Mouse (Mus musculus) forebrain, embryonic 11.5 days (tissue): ENCODE data around the gene Epop. TPM values are rescaled to one million over a fixed set of nuclear protein-coding genes. Genes with fewer than 3 reads are reported as not detected.

Source experiments
- ATAC-seq: fragments of 200-750 bp; cut with Nextera tagmentation; replicated peaks from 2 replicates; pipeline ENCODE4 v1.8.0; 2017; ENCODE audit warnings: moderate TSS enrichment; ENCODE audit not compliant: low FRiP score
- DNase-seq: peaks from one replicate; pipeline ENCODE4 v3.0.0-alpha.2; 2017; ENCODE audit warnings: low spot score
- H3K27ac ChIP-seq: fragments of 300-500 bp; sonication (generic); 2 replicates; pipeline ENCODE4 v1.5.1; 2014; ENCODE audit warnings: low read depth, low read length
- H3K27me3 ChIP-seq: fragments of 300-500 bp; sonication (generic); 2 replicates; pipeline ENCODE4 v1.6.1; 2014; ENCODE audit warnings: mild to moderate bottlenecking, low read length, mixed read lengths; ENCODE audit not compliant: control insufficient read depth, insufficient read depth
- H3K36me3 ChIP-seq: fragments of 300-500 bp; sonication (generic); 2 replicates; pipeline ENCODE4 v1.6.1; 2014; ENCODE audit warnings: mild to moderate bottlenecking, low read length, moderate library complexity, mixed read lengths; ENCODE audit not compliant: control insufficient read depth, insufficient read depth
- H3K4me1 ChIP-seq: fragments of 300-500 bp; sonication (generic); replicated peaks from 2 replicates; pipeline ENCODE4 v1.6.1; 2014; ENCODE audit warnings: low read length, mixed read lengths; ENCODE audit not compliant: control insufficient read depth, insufficient read depth
- H3K4me2 ChIP-seq: fragments of 300-500 bp; sonication (generic); 2 replicates; pipeline ENCODE4 v1.6.1; 2014; ENCODE audit warnings: low read depth, mild to moderate bottlenecking, low read length, moderate library complexity, mixed read lengths; ENCODE audit not compliant: severe bottlenecking
- H3K4me3 ChIP-seq: fragments of 300-500 bp; sonication (generic); 2 replicates; pipeline ENCODE4 v1.5.1; 2014; ENCODE audit warnings: low read depth, low read length
- H3K9ac ChIP-seq: fragments of 300-500 bp; sonication (generic); 2 replicates; pipeline ENCODE4 v1.6.1; 2014; ENCODE audit warnings: low read length
- H3K9me3 ChIP-seq: fragments of 300-500 bp; sonication (generic); 2 replicates; pipeline ENCODE4 v1.6.1; 2016; ENCODE audit warnings: low read length, mixed read lengths; ENCODE audit not compliant: control insufficient read depth
- WGBS: fragments of 180-500 bp; shearing (Covaris S2); extraction: QIAGEN DNeasy Blood & Tissue Kit; methylation state at CpG from one replicate; pipeline ENCODE4 v1.1.7; 2014; 5-methylcytosine and 5-hydroxymethylcytosine counted together
- polyA plus RNA-seq: library from polyadenylated mRNA; unstranded; fragments of >200 nt; fragmentation: Nextera tagmentation; extraction: Ambion mirVana; gene quantifications from 2 replicates; pipeline ENCODE4 v1.2.1, GENCODE M21; 2014

The Epop gene
- 13.8 and 15.8 TPM in 2 replicates for polyA plus RNA-seq

GRCm38 (mm10) chr11:97629576-97629975 lies at the start of gene Epop:
Epop (minus strand) TSS chr11:97629702.
- Histone ChIP-seq H3K4me2 (peak within 1 kb of the TSS; percentile 91), H3K9me3 (no peaks in the 10 kb centered on the region), H3K4me1 (peaks cover 25% of the 10 kb centered on the region), H3K36me3 (no peaks in the 10 kb centered on the region), H3K27ac (no peak within 1 kb of the TSS), H3K27me3 (peaks cover 49% of the 10 kb centered on the region), H3K9ac (peak within 1 kb of the TSS; percentile 79), H3K4me3 (peak within 1 kb of the TSS; percentile 71)
- peak; percentile 91 for ATAC-seq
- under 1% methylated on average over 47 of the region's 47 CpGs for WGBS
- DNase-seq: peak; percentile 97

GRCm38 (mm10) chr11:97678301-97678700 lies 48.8 kb upstream of the Epop start:
- H3K36me3 ChIP-seq: peaks cover 14% of the 10 kb centered on the region
- ATAC-seq (no peak), DNase-seq (no peak)
- no peak overlapping the region for H3K4me2 ChIP-seq
- WGBS: 71% methylated on average over 13 of the region's 15 CpGs
- H3K9me3 ChIP-seq: no peaks in the 10 kb centered on the region
- no peak overlapping the region for H3K27ac ChIP-seq
- H3K4me1 ChIP-seq: peaks cover 17% of the 10 kb centered on the region
- no peak overlapping the region for H3K4me3 ChIP-seq
- no peak overlapping the region for H3K9ac ChIP-seq
- H3K27me3 ChIP-seq: no peaks in the 10 kb centered on the region

GRCm38 (mm10) chr11:97677842-97678241 lies 48.3 kb upstream of the Epop start:
- Histone ChIP-seq H3K4me2 (no peak overlapping the region), H3K27ac (no peak overlapping the region), H3K36me3 (peaks cover 14% of the 10 kb centered on the region), H3K4me3 (no peak overlapping the region), H3K9me3 (no peaks in the 10 kb centered on the region), H3K4me1 (peaks cover 17% of the 10 kb centered on the region), H3K9ac (no peak overlapping the region), H3K27me3 (no peaks in the 10 kb centered on the region)
- no peak for ATAC-seq
- DNase-seq: no peak
- 29% methylated on average over 8 of the region's 8 CpGs for WGBS

GRCm38 (mm10) chr11:97677381-97677780 lies 47.9 kb upstream of the Epop start:
- Histone ChIP-seq H3K4me3 (no peak overlapping the region), H3K27ac (no peak overlapping the region)
- no peak for DNase-seq

GRCm38 (mm10) chr11:97676050-97676754 lies 46.7 kb upstream of the Epop start:
- Histone ChIP-seq H3K9ac (no peak overlapping the region; the same call in 1 of the 2 replicates), H3K27me3 (no peaks in the 10 kb centered on the region), H3K9me3 (no peaks in the 10 kb centered on the region), H3K27ac (no peak overlapping the region), H3K4me3 (no peak overlapping the region), H3K4me1 (peaks cover 17% of the 10 kb centered on the region), H3K4me2 (no peak overlapping the region), H3K36me3 (peaks cover 14% of the 10 kb centered on the region)
- DNase-seq (no peak), ATAC-seq (no peak)
- 80% methylated on average over 15 of the region's 15 CpGs for WGBS

More at GRCm38 (mm10) chr11:97677381-97677780, 47.9 kb upstream of the Epop start:
- Histone ChIP-seq H3K4me1 (peaks cover 17% of the 10 kb centered on the region), H3K9ac (no peak overlapping the region), H3K36me3 (peaks cover 14% of the 10 kb centered on the region), H3K9me3 (no peaks in the 10 kb centered on the region), H3K4me2 (no peak overlapping the region), H3K27me3 (no peaks in the 10 kb centered on the region)
- no peak for ATAC-seq
- 31% methylated on average over 15 of the region's 15 CpGs for WGBS

GRCm38 (mm10) chr11:97673148-97673547 lies 43.6 kb upstream of the Epop start:
- DNase-seq: no peak
- 81% methylated on average over 11 of the region's 11 CpGs for WGBS
- Histone ChIP-seq H3K9ac (no peak overlapping the region), H3K4me1 (peaks cover 16% of the 10 kb centered on the region), H3K27ac (no peak overlapping the region), H3K36me3 (peaks cover 13% of the 10 kb centered on the region), H3K9me3 (no peaks in the 10 kb centered on the region), H3K4me2 (no peak overlapping the region), H3K27me3 (no peaks in the 10 kb centered on the region), H3K4me3 (no peak overlapping the region)
- ATAC-seq: no peak

- DNase-seq: no peak
- H3K4me2 ChIP-seq: no peak overlapping the region
- H3K36me3 ChIP-seq: peaks cover 18% of the 10 kb centered on the region
- H3K9me3 ChIP-seq: no peaks in the 10 kb centered on the region
- peaks cover 3% of the 10 kb centered on the region; the same call in 1 of the 2 replicates for H3K4me1 ChIP-seq
- 43% methylated on average over 2 of the region's 2 CpGs for WGBS
- H3K27ac ChIP-seq: no peak overlapping the region
- H3K4me3 ChIP-seq: no peak overlapping the region
- ATAC-seq: no peak
- no peaks in the 10 kb centered on the region for H3K27me3 ChIP-seq
- no peak overlapping the region for H3K9ac ChIP-seq
Measured at GRCm38 (mm10) chr11:97671177-97671527, 41.6 kb upstream of the Epop start.

- H3K36me3 ChIP-seq: peaks cover 22% of the 10 kb centered on the region
- H3K9ac ChIP-seq: no peak overlapping the region
- no peak overlapping the region for H3K4me2 ChIP-seq
- H3K4me3 ChIP-seq: no peak overlapping the region
- WGBS: 60% methylated on average over 13 of the region's 13 CpGs
- no peak overlapping the region for H3K27ac ChIP-seq
- no peak for ATAC-seq
- DNase-seq: no peak
- peaks cover 3% of the 10 kb centered on the region; the same call in 1 of the 2 replicates for H3K4me1 ChIP-seq
- H3K27me3 ChIP-seq: no peaks in the 10 kb centered on the region
- H3K9me3 ChIP-seq: no peaks in the 10 kb centered on the region
Measured at GRCm38 (mm10) chr11:97670234-97671176, 41.0 kb upstream of the Epop start.
